In the genomic region with DNA sequence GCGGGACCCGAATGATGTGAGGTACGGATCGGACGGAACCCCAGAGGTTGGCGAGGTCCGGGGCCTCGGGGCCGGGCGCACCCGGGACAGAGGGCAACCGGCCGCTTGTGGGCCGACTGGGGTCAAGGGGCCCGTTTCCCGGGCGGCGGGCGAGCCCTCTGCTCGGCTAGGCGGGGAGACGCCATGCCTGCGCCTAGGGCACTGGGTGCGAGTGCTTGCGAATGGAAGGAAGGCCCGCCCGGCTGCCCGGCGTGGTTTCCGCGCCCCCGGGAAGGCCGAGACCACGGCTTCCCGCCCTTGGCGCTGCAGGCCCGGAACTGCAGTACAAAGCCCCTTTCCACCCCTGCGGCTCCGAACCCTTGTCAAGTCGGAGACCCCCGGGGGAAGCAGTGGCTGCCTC, we compare ENCODE assay signal across 8 mouse cellular contexts. TPM values are rescaled to one million over a fixed set of nuclear protein-coding genes. Genes with fewer than 3 reads are reported as not detected.
DNase-seq lines count a peak whose midpoint lies in the region; ATAC-seq and TF ChIP-seq lines count a peak whose summit lies in the region.

No protein-coding gene starts in this region.

- peaks cover 17% of the 10 kb centered on the region for H3K4me1 ChIP-seq in heart, embryonic 13.5 days
- no peaks in the 10 kb centered on the region; the same call in 1 of the 2 replicates for H3K4me1 ChIP-seq in forebrain, postnatal 0 days (ENCODE audit: insufficient read depth)
- peaks cover 25% of the 10 kb centered on the region for H3K4me1 ChIP-seq in liver, embryonic 13.5 days (replicated peaks)
- H3K4me1 ChIP-seq in neural tube, embryonic 15.5 days = peaks cover 14% of the 10 kb centered on the region

- H3K4me2 ChIP-seq in heart, embryonic 13.5 days = peak overlapping the region; percentile 93
- peak overlapping the region; percentile 57 for H3K4me2 ChIP-seq in forebrain, postnatal 0 days (ENCODE audit: low read depth)
- H3K4me2 ChIP-seq in liver, embryonic 13.5 days = peak overlapping the region; percentile 79
- H3K4me2 ChIP-seq in neural tube, embryonic 15.5 days = peak overlapping the region; percentile 77

- H3K4me3 ChIP-seq in heart, embryonic 13.5 days = peak overlapping the region; percentile 100
- peak overlapping the region; percentile 99 for H3K4me3 ChIP-seq in forebrain, postnatal 0 days (ENCODE audit: low read depth, low read length)
- H3K4me3 ChIP-seq in liver, embryonic 13.5 days (replicated peaks) = peak overlapping the region; percentile 100
- peak overlapping the region; percentile 100 for H3K4me3 ChIP-seq in neural tube, embryonic 15.5 days (replicated peaks)

- ATAC-seq in heart, embryonic 13.5 days (ENCODE audit: extremely low read depth, insufficient number of reproducible peaks, low FRiP score, low TSS enrichment) = peak; percentile 38
- ATAC-seq in forebrain, postnatal 0 days = peak; percentile 17
- peak; percentile 49 for ATAC-seq in liver, embryonic 13.5 days (ENCODE audit: low read depth)
- peak; percentile 56 for ATAC-seq in neural tube, embryonic 15.5 days (ENCODE audit: low FRiP score)

- peak overlapping the region; percentile 98 for H3K9ac ChIP-seq in heart, embryonic 13.5 days
- peak overlapping the region; percentile 99 for H3K9ac ChIP-seq in forebrain, postnatal 0 days
- peak overlapping the region; percentile 99 for H3K9ac ChIP-seq in liver, embryonic 13.5 days
- H3K9ac ChIP-seq in neural tube, embryonic 15.5 days (replicated peaks) = peak overlapping the region; percentile 97

- peaks cover 41% of the 10 kb centered on the region for H3K36me3 ChIP-seq in heart, embryonic 13.5 days
- H3K36me3 ChIP-seq in forebrain, postnatal 0 days (ENCODE audit: insufficient read depth) = peaks cover 37% of the 10 kb centered on the region
- H3K36me3 ChIP-seq in liver, embryonic 13.5 days = peaks cover 40% of the 10 kb centered on the region
- H3K36me3 ChIP-seq in neural tube, embryonic 15.5 days = peaks cover 34% of the 10 kb centered on the region

- WGBS in heart, embryonic 13.5 days = under 1% methylated on average over 39 of the region's 41 CpGs
- WGBS in forebrain, postnatal 0 days = 4% methylated on average over 40 of the region's 41 CpGs
- 0% methylated on average over 41 of the region's 41 CpGs for WGBS in liver, embryonic 13.5 days (ENCODE audit: insufficient replicate concordance)
- under 1% methylated on average over 36 of the region's 41 CpGs for WGBS in neural tube, embryonic 15.5 days

- H3K27me3 ChIP-seq in heart, embryonic 13.5 days (replicated peaks) = 0 out of 2 replicates have a peak, but pooled peaks cover 5% of the 10 kb centered on the region
- no peaks in the 10 kb centered on the region for H3K27me3 ChIP-seq in forebrain, postnatal 0 days (ENCODE audit: insufficient read depth, low read length)
- H3K27me3 ChIP-seq in liver, embryonic 13.5 days = no peaks in the 10 kb centered on the region
- H3K27me3 ChIP-seq in neural tube, embryonic 15.5 days (replicated peaks) = 0 out of 2 replicates have a peak, but pooled peaks cover 2% of the 10 kb centered on the region

- TF ChIP-seq CTCF in forebrain, postnatal 0 days (IDR thresholded peaks at IDR 0.05; ENCODE audit: low read depth) = no peak

- no peaks in the 10 kb centered on the region for H3K9me3 ChIP-seq in heart, embryonic 13.5 days
- no peaks in the 10 kb centered on the region for H3K9me3 ChIP-seq in forebrain, postnatal 0 days (ENCODE audit: low read length)
- H3K9me3 ChIP-seq in liver, embryonic 13.5 days (replicated peaks) = no peaks in the 10 kb centered on the region
- no peaks in the 10 kb centered on the region for H3K9me3 ChIP-seq in neural tube, embryonic 15.5 days (replicated peaks)

- peak overlapping the region; percentile 95 for H3K27ac ChIP-seq in heart, embryonic 13.5 days (replicated peaks)
- peak overlapping the region; percentile 91 for H3K27ac ChIP-seq in forebrain, postnatal 0 days (ENCODE audit: low read depth, low read length)
- H3K27ac ChIP-seq in liver, embryonic 13.5 days = peak overlapping the region; percentile 89
- peak overlapping the region; percentile 95 for H3K27ac ChIP-seq in neural tube, embryonic 15.5 days (replicated peaks)

- DNase-seq in heart, adult 9 months (ENCODE audit: low spot score in 2 of 2) = no peak
- DNase-seq in T-cell, adult 2 months (ENCODE audit: low spot score) = peak; percentile 29
- peak; percentile 28 for DNase-seq in forebrain, postnatal 0 days
- DNase-seq in liver, embryonic 13.5 days = no peak
- no peak for DNase-seq in urinary bladder, postnatal 25 days (ENCODE audit: low spot score)
- no peak for DNase-seq in frontal cortex, postnatal 25 days (ENCODE audit: low spot score in 2 of 2)

RNA-seq across cellular contexts. Expression of a gene that starts 0.4 kb away (rescaled TPM):
- 63.0 and 64.9 TPM in 2 replicates for polyA plus RNA-seq in heart, embryonic 13.5 days (2015; fragmentation: Nextera tagmentation; extraction: Ambion mirVana)
- total RNA-seq in forebrain, postnatal 0 days (2014; rRNA removed) = 21.9 and 28.8 TPM in 2 replicates
- polyA plus RNA-seq in forebrain, postnatal 0 days (2015; fragmentation: Nextera tagmentation; extraction: Ambion mirVana) = 38.1 and 50.3 TPM in 2 replicates
- polyA plus RNA-seq in liver, embryonic 13.5 days (2015; fragmentation: Nextera tagmentation; extraction: Ambion mirVana) = 43.9 and 53.3 TPM in 2 replicates
- polyA plus RNA-seq in neural tube, embryonic 15.5 days (2015; fragmentation: Nextera tagmentation; extraction: Ambion mirVana) = 84.3 and 93.0 TPM in 2 replicates

RNA-seq across cellular contexts. Expression of a gene that starts 5.8 kb away (rescaled TPM):
- polyA plus RNA-seq in heart, embryonic 13.5 days (2015; fragmentation: Nextera tagmentation; extraction: Ambion mirVana) = 79.7 and 90.0 TPM in 2 replicates
- 64.8 and 68.3 TPM in 2 replicates for total RNA-seq in forebrain, postnatal 0 days (2014; rRNA removed)
- 168 and 178 TPM in 2 replicates for polyA plus RNA-seq in forebrain, postnatal 0 days (2015; fragmentation: Nextera tagmentation; extraction: Ambion mirVana)
- polyA plus RNA-seq in liver, embryonic 13.5 days (2015; fragmentation: Nextera tagmentation; extraction: Ambion mirVana) = 52.2 and 58.7 TPM in 2 replicates
- 164 and 168 TPM in 2 replicates for polyA plus RNA-seq in neural tube, embryonic 15.5 days (2015; fragmentation: Nextera tagmentation; extraction: Ambion mirVana)

RNA-seq across cellular contexts. Expression of a gene that starts 28.5 kb away (rescaled TPM):
- polyA plus RNA-seq in heart, embryonic 13.5 days (2015; fragmentation: Nextera tagmentation; extraction: Ambion mirVana) = 32.6 and 34.8 TPM in 2 replicates
- total RNA-seq in forebrain, postnatal 0 days (2014; rRNA removed) = 24.2 and 29.6 TPM in 2 replicates
- polyA plus RNA-seq in forebrain, postnatal 0 days (2015; fragmentation: Nextera tagmentation; extraction: Ambion mirVana) = 21.5 and 26.9 TPM in 2 replicates
- polyA plus RNA-seq in liver, embryonic 13.5 days (2015; fragmentation: Nextera tagmentation; extraction: Ambion mirVana) = 47.8 and 63.2 TPM in 2 replicates
- polyA plus RNA-seq in neural tube, embryonic 15.5 days (2015; fragmentation: Nextera tagmentation; extraction: Ambion mirVana) = 32.5 and 52.6 TPM in 2 replicates

RNA-seq across cellular contexts. Expression of a gene that starts 53.9 kb away (rescaled TPM):
- 22.4 and 25.1 TPM in 2 replicates for polyA plus RNA-seq in heart, embryonic 13.5 days (2015; fragmentation: Nextera tagmentation; extraction: Ambion mirVana)
- total RNA-seq in forebrain, postnatal 0 days (2014; rRNA removed) = 5.5 and 6.7 TPM in 2 replicates
- polyA plus RNA-seq in forebrain, postnatal 0 days (2015; fragmentation: Nextera tagmentation; extraction: Ambion mirVana) = 9.3 and 10.8 TPM in 2 replicates
- polyA plus RNA-seq in liver, embryonic 13.5 days (2015; fragmentation: Nextera tagmentation; extraction: Ambion mirVana) = 25.5 and 26.0 TPM in 2 replicates
- polyA plus RNA-seq in neural tube, embryonic 15.5 days (2015; fragmentation: Nextera tagmentation; extraction: Ambion mirVana) = 16.4 and 19.8 TPM in 2 replicates

RNA-seq across cellular contexts. Expression of a gene that starts 55.3 kb away (rescaled TPM):
- polyA plus RNA-seq in heart, embryonic 13.5 days (2015; fragmentation: Nextera tagmentation; extraction: Ambion mirVana) = 66.4 and 67.9 TPM in 2 replicates
- total RNA-seq in forebrain, postnatal 0 days (2014; rRNA removed) = 156 and 159 TPM in 2 replicates
- 84.4 and 95.5 TPM in 2 replicates for polyA plus RNA-seq in forebrain, postnatal 0 days (2015; fragmentation: Nextera tagmentation; extraction: Ambion mirVana)
- polyA plus RNA-seq in liver, embryonic 13.5 days (2015; fragmentation: Nextera tagmentation; extraction: Ambion mirVana) = 22.6 and 29.5 TPM in 2 replicates
- 95.2 and 96.0 TPM in 2 replicates for polyA plus RNA-seq in neural tube, embryonic 15.5 days (2015; fragmentation: Nextera tagmentation; extraction: Ambion mirVana)

Comparison
In these comparisons a context has a peak if more than half of its experiments do, and no peak if none do; other contexts are left out.
1. DNase-seq: peak in T-cell, adult 2 months (single experiment) and forebrain, postnatal 0 days (single experiment); none in heart, adult 9 months (0 of 2), liver, embryonic 13.5 days (single experiment), urinary bladder, postnatal 25 days (single experiment) and frontal cortex, postnatal 25 days (0 of 2).
2. Peak in every context shown above with its lines, with median percentiles within 50 percentile points of each other: ATAC-seq, H3K27ac ChIP-seq, H3K4me2 ChIP-seq, H3K4me3 ChIP-seq and H3K9ac ChIP-seq.